Mouse (Mus musculus) cerebellum, postnatal 4 days (tissue): ENCODE results near the gene Tbx1.
"Not testable (repeated sequence)": the region's sequence is repeated elsewhere in the genome, so short reads cannot be mapped to it uniquely, and the experiment has no call there.

Experiments used
- DNase-seq, 2 experiments: peaks; one replicate each; pipeline ENCODE4 v3.0.0; 2022; ENCODE audit warnings: low spot score in 2 of 2, mixed read lengths in 1 of 2

The Tbx1 gene

GRCm38 (mm10) chr16:18554721-18555120, 35.8 kb downstream of the Tbx1 start:
- DNase-seq: no peak

- DNase-seq: no peak
Measured at GRCm38 (mm10) chr16:18552106-18552710, 38.3 kb downstream of the Tbx1 start.

GRCm38 (mm10) chr16:18551604-18552003, 38.9 kb downstream of the Tbx1 start:
- DNase-seq: no peak

- no peak for DNase-seq
Measured at GRCm38 (mm10) chr16:18547891-18548290, 42.6 kb downstream of the Tbx1 start.

- no peak for DNase-seq
Measured at GRCm38 (mm10) chr16:18543151-18543829, 47.2 kb downstream of the Tbx1 start.

GRCm38 (mm10) chr16:18539281-18539680, 51.2 kb downstream of the Tbx1 start:
- no peak for DNase-seq

- DNase-seq: no peak
Measured at GRCm38 (mm10) chr16:18537407-18537990, 53.0 kb downstream of the Tbx1 start.

- DNase-seq: not testable (repeated sequence)
Measured at GRCm38 (mm10) chr16:18533061-18533460, 57.4 kb downstream of the Tbx1 start.
